Mouse (Mus musculus) neural tube, embryonic 11.5 days (tissue): Measurements from ENCODE around the gene Lmcd1. TPM values are rescaled to one million over a fixed set of nuclear protein-coding genes. Genes with fewer than 3 reads are reported as not detected.

Experiments
- ATAC-seq: fragments of 200-750 bp; cut with Nextera tagmentation; 2 replicates; pipeline ENCODE4 v1.8.0; 2017; ENCODE audit warnings: moderate number of reproducible peaks, mild to moderate bottlenecking, moderate TSS enrichment, moderate library complexity; ENCODE audit not compliant: insufficient read depth, low FRiP score, low TSS enrichment
- DNase-seq: peaks from one replicate; pipeline ENCODE4 v3.0.0-alpha.2; 2015; ENCODE audit warnings: low spot score
- H3K27ac ChIP-seq: fragments of 300-500 bp; sonication (generic); 2 replicates; pipeline ENCODE4 v1.5.1; 2014; ENCODE audit warnings: low read depth, mild to moderate bottlenecking, low read length
- H3K27me3 ChIP-seq: fragments of 300-500 bp; sonication (generic); 2 replicates; pipeline ENCODE4 v1.6.1; 2014; ENCODE audit warnings: mild to moderate bottlenecking, low read length, mixed read lengths; ENCODE audit not compliant: control insufficient read depth, insufficient read depth
- H3K36me3 ChIP-seq: fragments of 300-500 bp; sonication (generic); 2 replicates; pipeline ENCODE4 v1.6.1; 2014; ENCODE audit warnings: mild to moderate bottlenecking, low read length, moderate library complexity, mixed read lengths; ENCODE audit not compliant: control insufficient read depth, insufficient read depth
- H3K4me1 ChIP-seq: fragments of 300-500 bp; sonication (generic); 2 replicates; pipeline ENCODE4 v1.6.1; 2014; ENCODE audit warnings: low read length, mixed read lengths; ENCODE audit not compliant: control insufficient read depth, insufficient read depth
- H3K4me2 ChIP-seq: fragments of 300-500 bp; sonication (generic); 2 replicates; pipeline ENCODE4 v1.6.1; 2014; ENCODE audit warnings: low read depth, mild to moderate bottlenecking, moderate library complexity
- H3K4me3 ChIP-seq: fragments of 300-500 bp; sonication (generic); 2 replicates; pipeline ENCODE4 v1.5.1; 2014; ENCODE audit warnings: low read depth, low read length
- H3K9ac ChIP-seq: fragments of 300-500 bp; sonication (generic); 2 replicates; pipeline ENCODE4 v1.6.1; 2014; ENCODE audit warnings: mild to moderate bottlenecking, low read length
- H3K9me3 ChIP-seq: fragments of 300-500 bp; sonication (generic); 2 replicates; pipeline ENCODE4 v1.6.1; 2016; ENCODE audit warnings: low read length; ENCODE audit not compliant: control insufficient read depth
- WGBS: fragments of 180-500 bp; shearing (Covaris S2); extraction: QIAGEN DNeasy Blood & Tissue Kit; methylation state at CpG from one replicate; pipeline ENCODE4 v1.1.7; 2014; 5-methylcytosine and 5-hydroxymethylcytosine counted together
- polyA plus RNA-seq: library from polyadenylated mRNA; unstranded; fragments of >200 nt; fragmentation: Nextera tagmentation; extraction: Ambion mirVana; gene quantifications from 2 replicates; pipeline ENCODE4 v1.2.1, GENCODE M21; 2014

Gene Lmcd1
- polyA plus RNA-seq, 1 experiment from 2014 or later, result 6.9 TPM

GRCm38 (mm10) chr6:112278805-112279204, 5.2 kb downstream of the Lmcd1 start:
- Histone ChIP-seq H3K9me3 (no peaks in the 10 kb centered on the region), H3K27me3 (no peaks in the 10 kb centered on the region), H3K4me2 (no peak overlapping the region), H3K36me3 (no peaks in the 10 kb centered on the region), H3K4me1 (no peaks in the 10 kb centered on the region), H3K9ac (no peak overlapping the region), H3K27ac (no peak overlapping the region), H3K4me3 (no peak overlapping the region)
- ATAC-seq (no peak), DNase-seq (no peak)
- 100% methylated on average over 1 of the region's 1 CpGs for WGBS

DNA sequence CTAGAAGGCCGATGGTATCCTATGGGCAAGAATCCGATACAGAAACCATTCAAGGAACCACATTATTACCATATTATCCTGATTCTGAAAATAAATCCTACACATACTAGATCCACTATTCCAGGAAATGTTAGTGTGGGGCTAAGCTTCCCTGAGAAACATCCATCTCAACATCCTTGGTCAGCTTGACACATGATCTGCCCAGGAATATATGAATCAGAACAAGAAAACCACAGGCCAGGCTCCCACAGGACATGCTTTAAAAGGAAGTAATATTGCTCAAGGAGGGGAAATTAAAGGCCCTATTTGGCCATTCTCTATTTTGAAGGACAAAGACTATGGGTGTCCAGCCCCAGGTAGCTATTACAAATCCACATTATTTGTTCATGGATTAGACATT, 6.6 kb downstream of the Lmcd1 start:
- Histone ChIP-seq H3K27me3 (no peaks in the 10 kb centered on the region), H3K4me1 (no peaks in the 10 kb centered on the region), H3K4me3 (no peak overlapping the region), H3K9ac (no peak overlapping the region), H3K9me3 (no peaks in the 10 kb centered on the region), H3K4me2 (no peak overlapping the region), H3K36me3 (no peaks in the 10 kb centered on the region), H3K27ac (no peak overlapping the region)
- DNase-seq (no peak), ATAC-seq (no peak)
- WGBS, result 89% methylated on average over 2 of the region's 2 CpGs

- ATAC-seq, result no peak
Measured at GRCm38 (mm10) chr6:112280945-112281344, 7.4 kb downstream of the Lmcd1 start.

DNA sequence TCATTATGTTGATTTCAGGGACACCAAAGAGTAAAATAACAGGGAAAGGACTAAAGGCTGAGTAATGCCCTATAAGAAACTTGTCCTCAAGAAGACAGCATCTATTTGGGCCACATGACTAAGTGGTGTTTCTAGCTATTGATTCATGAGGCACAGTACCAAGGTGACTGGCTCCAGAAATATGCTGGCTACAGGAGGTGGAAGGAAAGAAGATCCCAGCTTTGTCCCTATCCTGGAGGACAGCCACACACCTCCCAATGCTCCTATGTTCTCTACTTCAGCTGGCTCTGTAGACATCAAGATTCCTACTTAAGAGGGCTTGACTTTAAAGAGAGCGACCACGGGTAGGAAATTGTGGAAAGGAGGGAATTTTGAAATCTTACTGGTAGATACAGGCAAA, 8.4 kb downstream of the Lmcd1 start:
- ATAC-seq, result no peak

More at GRCm38 (mm10) chr6:112280945-112281344, 7.4 kb downstream of the Lmcd1 start:
- no peak for DNase-seq
- H3K9ac ChIP-seq, result no peak overlapping the region
- no peak overlapping the region for H3K27ac ChIP-seq
- H3K36me3 ChIP-seq, result no peaks in the 10 kb centered on the region
- H3K4me1 ChIP-seq, result no peaks in the 10 kb centered on the region
- H3K9me3 ChIP-seq, result no peaks in the 10 kb centered on the region
- H3K4me2 ChIP-seq, result no peak overlapping the region
- no peak overlapping the region for H3K4me3 ChIP-seq
- WGBS, result 49% methylated on average over 3 of the region's 3 CpGs
- H3K27me3 ChIP-seq, result no peaks in the 10 kb centered on the region

GRCm38 (mm10) chr6:112284087-112284486, 10.5 kb downstream of the Lmcd1 start:
- Histone ChIP-seq H3K9ac (no peak overlapping the region), H3K4me3 (no peak overlapping the region), H3K27ac (no peak overlapping the region), H3K36me3 (no peaks in the 10 kb centered on the region), H3K9me3 (no peaks in the 10 kb centered on the region), H3K4me2 (no peak overlapping the region), H3K27me3 (no peaks in the 10 kb centered on the region), H3K4me1 (no peaks in the 10 kb centered on the region)
- WGBS, result 83% methylated on average over 2 of the region's 2 CpGs
- DNase-seq, result no peak
- no peak for ATAC-seq

More for the DNA sequence above, 8.4 kb downstream of the Lmcd1 start:
- Histone ChIP-seq H3K4me2 (no peak overlapping the region), H3K36me3 (no peaks in the 10 kb centered on the region), H3K27me3 (no peaks in the 10 kb centered on the region), H3K9me3 (no peaks in the 10 kb centered on the region), H3K4me1 (no peaks in the 10 kb centered on the region), H3K9ac (no peak overlapping the region), H3K27ac (no peak overlapping the region), H3K4me3 (no peak overlapping the region)
- DNase-seq, result no peak
- WGBS, result 90% methylated on average over 2 of the region's 2 CpGs

- H3K9ac ChIP-seq, result no peak overlapping the region
- no peak overlapping the region for H3K27ac ChIP-seq
- no peaks in the 10 kb centered on the region for H3K4me1 ChIP-seq
- H3K36me3 ChIP-seq, result no peaks in the 10 kb centered on the region
- WGBS, result 91% methylated on average over 9 of the region's 9 CpGs
- H3K27me3 ChIP-seq, result no peaks in the 10 kb centered on the region
- DNase-seq (no peak), ATAC-seq (no peak)
- no peak overlapping the region for H3K4me3 ChIP-seq
- no peak overlapping the region for H3K4me2 ChIP-seq
- no peaks in the 10 kb centered on the region for H3K9me3 ChIP-seq
Measured at GRCm38 (mm10) chr6:112287671-112288070, 14.1 kb downstream of the Lmcd1 start.

GRCm38 (mm10) chr6:112288271-112288670, 14.7 kb downstream of the Lmcd1 start:
- no peak overlapping the region for H3K4me3 ChIP-seq
- no peaks in the 10 kb centered on the region for H3K9me3 ChIP-seq
- H3K4me2 ChIP-seq, result no peak overlapping the region
- H3K27me3 ChIP-seq, result no peaks in the 10 kb centered on the region
- 85% methylated on average over 3 of the region's 3 CpGs for WGBS
- H3K9ac ChIP-seq, result no peak overlapping the region
- no peaks in the 10 kb centered on the region for H3K36me3 ChIP-seq
- no peak for DNase-seq
- no peak for ATAC-seq
- no peak overlapping the region for H3K27ac ChIP-seq
- H3K4me1 ChIP-seq, result no peaks in the 10 kb centered on the region

GRCm38 (mm10) chr6:112291146-112291545, 17.6 kb downstream of the Lmcd1 start:
- Histone ChIP-seq H3K4me1 (no peaks in the 10 kb centered on the region), H3K27ac (no peak overlapping the region), H3K9me3 (no peaks in the 10 kb centered on the region), H3K4me2 (no peak overlapping the region), H3K27me3 (no peaks in the 10 kb centered on the region), H3K4me3 (no peak overlapping the region), H3K36me3 (no peaks in the 10 kb centered on the region), H3K9ac (no peak overlapping the region)
- no peak for ATAC-seq
- no peak for DNase-seq
- WGBS, result 80% methylated on average over 4 of the region's 4 CpGs

DNA sequence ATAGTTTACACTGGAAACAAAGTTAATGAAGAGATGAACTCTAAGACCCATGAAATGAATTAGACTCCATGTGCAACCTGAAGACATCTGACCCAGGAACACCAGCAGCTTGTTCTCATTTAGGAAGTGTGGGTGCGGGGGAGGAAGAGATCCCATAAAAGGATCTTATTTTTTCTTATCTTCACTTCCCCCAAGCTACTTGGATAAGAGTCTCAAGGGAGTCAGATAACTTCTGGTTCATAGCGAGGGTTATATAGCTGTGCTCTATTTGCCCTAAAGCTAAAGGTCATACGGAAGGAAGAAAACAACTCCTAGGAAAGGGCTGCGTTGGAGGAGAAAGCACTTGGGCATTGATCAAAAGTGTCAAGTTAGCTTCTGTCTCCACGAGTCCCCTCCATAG, 19.8 kb downstream of the Lmcd1 start:
- no peaks in the 10 kb centered on the region for H3K4me1 ChIP-seq
- no peaks in the 10 kb centered on the region for H3K27me3 ChIP-seq
- H3K36me3 ChIP-seq, result no peaks in the 10 kb centered on the region
- 62% methylated on average over 5 of the region's 5 CpGs for WGBS
- no peak overlapping the region for H3K4me3 ChIP-seq
- H3K9ac ChIP-seq, result no peak overlapping the region
- H3K4me2 ChIP-seq, result no peak overlapping the region
- H3K9me3 ChIP-seq, result no peaks in the 10 kb centered on the region
- DNase-seq (no peak), ATAC-seq (no peak)
- H3K27ac ChIP-seq, result no peak overlapping the region
